Mouse (Mus musculus) stomach, postnatal 0 days (tissue): ENCODE measurements around the gene Cdc42ep5. TPM values are rescaled to one million over a fixed set of nuclear protein-coding genes. Genes with fewer than 3 reads are reported as not detected.

ENCODE experiments used
- ATAC-seq: fragments of 200-750 bp; cut with Nextera tagmentation; 2 replicates; pipeline ENCODE4 v1.8.0; 2017; ENCODE audit not compliant: low FRiP score, low TSS enrichment
- DNase-seq: peaks from one replicate; pipeline ENCODE4 v3.0.0-alpha.2; 2016; ENCODE audit warnings: low spot score
- H3K27ac ChIP-seq: fragments of 300-500 bp; sonication (generic); replicated peaks from 2 replicates; pipeline ENCODE4 v1.5.1; 2014; ENCODE audit warnings: mild to moderate bottlenecking, control low read depth
- H3K27me3 ChIP-seq: fragments of 300-500 bp; sonication (generic); 2 replicates; pipeline ENCODE4 v1.6.1; 2014; ENCODE audit warnings: low read length; ENCODE audit not compliant: control insufficient read depth, insufficient read depth
- H3K36me3 ChIP-seq: fragments of 300-500 bp; sonication (generic); 2 replicates; pipeline ENCODE4 v1.6.1; 2014; ENCODE audit warnings: low read length, mixed read lengths; ENCODE audit not compliant: control insufficient read depth, insufficient read depth
- H3K4me1 ChIP-seq: fragments of 300-500 bp; sonication (generic); replicated peaks from 2 replicates; pipeline ENCODE4 v1.6.1; 2014; ENCODE audit warnings: antibody characterized with exemption; ENCODE audit not compliant: control insufficient read depth, insufficient read depth
- H3K4me2 ChIP-seq: fragments of 300-500 bp; sonication (generic); replicated peaks from 2 replicates; pipeline ENCODE4 v1.6.1; 2014; ENCODE audit warnings: low read depth, mild to moderate bottlenecking, control low read depth, moderate library complexity
- H3K4me3 ChIP-seq: fragments of 300-500 bp; sonication (generic); 2 replicates; pipeline ENCODE4 v1.5.1; 2014; ENCODE audit warnings: low read depth, low read length, control low read depth
- H3K9ac ChIP-seq: fragments of 300-500 bp; sonication (generic); 2 replicates; pipeline ENCODE4 v1.6.1; 2014; ENCODE audit warnings: mild to moderate bottlenecking, low read length, control low read depth, mixed read lengths
- H3K9me3 ChIP-seq: fragments of 300-500 bp; sonication (generic); 2 replicates; pipeline ENCODE4 v1.6.1; 2016; ENCODE audit warnings: low read length; ENCODE audit not compliant: control insufficient read depth
- CTCF ChIP-seq: IDR thresholded peaks from 2 replicates; pipeline ENCODE4 v1.5.1; 2016; ENCODE audit warnings: antibody characterized with exemption, low read depth, mild to moderate bottlenecking, moderate library complexity
- EP300 ChIP-seq: optimal IDR thresholded peaks from 2 replicates; pipeline ENCODE3; 2016; ENCODE audit warnings: antibody characterized with exemption
- WGBS: fragments of 180-500 bp; shearing (Covaris S2); extraction: QIAGEN DNeasy Blood & Tissue Kit; methylation state at CpG from one replicate; pipeline ENCODE4 v1.1.7; 2014; 5-methylcytosine and 5-hydroxymethylcytosine counted together
- polyA plus RNA-seq: library from polyadenylated mRNA; unstranded; fragments of >200 nt; fragmentation: Nextera tagmentation; extraction: Ambion mirVana; gene quantifications from 2 replicates; pipeline ENCODE4 v1.2.1, GENCODE M21; 2015

The Cdc42ep5 gene
- polyA plus RNA-seq, 1 experiment from 2014 or later = 121 TPM

GRCm38 (mm10) chr7:4103411-4103810 is 61.2 kb downstream of the Cdc42ep5 start:
- no peaks in the 10 kb centered on the region for H3K4me1 ChIP-seq
- no peak overlapping the region for H3K27ac ChIP-seq
- H3K4me2 ChIP-seq = no peak overlapping the region
- H3K9me3 ChIP-seq = no peaks in the 10 kb centered on the region
- H3K9ac ChIP-seq = no peak overlapping the region
- WGBS = 18% methylated on average over 4 of the region's 4 CpGs
- no peaks in the 10 kb centered on the region for H3K27me3 ChIP-seq
- H3K4me3 ChIP-seq = no peak overlapping the region
- H3K36me3 ChIP-seq = no peaks in the 10 kb centered on the region
- no peak for ATAC-seq
- TF ChIP-seq CTCF = peak; percentile 77
- TF ChIP-seq EP300 = no peak
- DNase-seq = no peak

Other genes starting within 250 kb of the Cdc42ep5 start
- 0.05 and 0.06 TPM in 2 replicates for gene Lilra6, start 249.4 kb downstream of the Cdc42ep5 start, polyA plus RNA-seq
- 1.5 and 3.0 TPM in 2 replicates for gene Lair1, start 101.7 kb downstream of the Cdc42ep5 start, polyA plus RNA-seq
- 4.1 and 4.3 TPM in 2 replicates for gene Ttyh1, start 45.5 kb downstream of the Cdc42ep5 start, polyA plus RNA-seq
- 14.7 and 20.1 TPM in 2 replicates for gene Leng8, start 27.8 kb downstream of the Cdc42ep5 start, polyA plus RNA-seq
- gene Leng9, start 14.5 kb downstream of the Cdc42ep5 start, polyA plus RNA-seq = 7.4 and 8.5 TPM in 2 replicates
- gene Lilra5, start 72.9 kb upstream of the Cdc42ep5 start, polyA plus RNA-seq = 0.39 and 0.40 TPM in 2 replicates
- 0.08 TPM in 1 of 2 replicates, not detected in the other for gene Ncr1, start 172.9 kb upstream of the Cdc42ep5 start, polyA plus RNA-seq
- gene Gp6, start 232.9 kb upstream of the Cdc42ep5 start, polyA plus RNA-seq = 0.01 TPM in 1 of 2 replicates, not detected in the other